Mouse (Mus musculus) left cerebral cortex, postnatal 36 days (tissue): ENCODE results near the gene Ear14. TPM values are rescaled to one million over a fixed set of nuclear protein-coding genes. Genes with fewer than 3 reads are reported as not detected.
"Not testable (repeated sequence)": the region's sequence is repeated elsewhere in the genome, so short reads cannot be mapped to it uniquely, and the experiment has no call there.

Experiments
- DNase-seq, 2 experiments: peaks; one replicate each; pipeline ENCODE4 v3.0.0; 2021 to 2022; ENCODE audit warnings: low spot score in 2 of 2, mixed read lengths in 1 of 2
- intact Hi-C: fragments of 180-260 bp; cut with DNase I; formaldehyde crosslinking; loops from one replicate; pipeline ENCODE4 v1.15.1; 2025
- total RNA-seq, 2 experiments: library from RNA; stranded (reverse); gene quantifications; 2 replicates each; pipeline ENCODE4 v1.2.3; 2021

The Ear14 gene
- total RNA-seq, 2 experiments from 2014 or later = not detected

DNA sequence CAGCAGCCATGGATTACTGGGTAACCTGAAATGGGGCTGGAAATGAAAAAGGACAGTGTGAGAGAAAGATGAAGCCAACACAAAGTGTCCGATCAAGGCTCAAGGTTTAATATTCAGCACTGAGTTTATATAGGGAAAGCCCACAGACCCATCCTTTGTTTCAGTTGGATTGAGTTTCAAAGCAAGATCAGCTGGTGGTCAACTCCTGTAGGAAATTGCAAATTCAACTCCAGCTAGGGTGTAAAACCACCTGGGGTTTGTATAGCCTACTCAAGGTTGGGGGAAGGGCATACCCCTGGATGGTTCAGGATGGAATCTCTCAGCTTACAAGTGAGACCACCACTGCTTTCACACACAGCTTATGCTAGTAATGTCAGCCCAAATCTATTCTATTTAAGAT lies 44.5 kb downstream of the Ear14 start:
- intact Hi-C loops = no loop called here

DNA sequence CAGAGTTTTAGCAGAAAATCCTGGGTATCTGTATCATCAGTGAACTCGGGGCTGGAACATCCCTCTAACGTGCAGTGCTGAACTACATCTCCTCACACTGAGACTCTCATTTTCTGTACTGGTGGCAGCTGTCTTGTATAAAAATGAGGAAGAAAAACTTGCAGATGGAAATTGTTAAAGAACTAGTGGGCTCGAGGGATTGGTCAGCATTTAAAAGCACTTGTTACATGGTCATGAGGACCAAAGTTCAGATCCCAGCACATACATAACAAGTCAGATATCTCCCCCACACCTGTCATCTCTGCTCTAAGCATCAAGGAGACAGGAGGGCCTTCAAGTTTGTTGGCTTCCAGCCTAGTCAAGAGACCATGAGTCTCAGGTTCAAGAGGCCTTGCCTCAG lies 47.2 kb downstream of the Ear14 start:
- no peak for DNase-seq
- intact Hi-C loops = loop anchor here (5.0 kb wide), 1 partner anchor 507 kb away; no protein-coding TSS in a partner anchor

More for the DNA sequence above, 44.5 kb downstream of the Ear14 start:
- DNase-seq = no peak

- not testable (repeated sequence) for DNase-seq
- intact Hi-C loops = loop anchor here (5.0 kb wide), 1 partner anchor 505 kb away; no protein-coding TSS in a partner anchor
Measured at GRCm38 (mm10) chr14:51252206-51252605, 49.0 kb downstream of the Ear14 start.

- intact Hi-C loops = loop anchor here (5.0 kb wide), 1 partner anchor 504 kb away; no protein-coding TSS in a partner anchor
Measured at GRCm38 (mm10) chr14:51253569-51253968, 50.4 kb downstream of the Ear14 start.

More at GRCm38 (mm10) chr14:51253569-51253968, 50.4 kb downstream of the Ear14 start:
- DNase-seq = no peak

Other genes with a start within 250 kb of the Ear14 start
- 1 to 10 TPM; 1.1 to 1.4 TPM for gene Pnp2, start 247.4 kb upstream of the Ear14 start, total RNA-seq
- gene Rnase10, start 195.6 kb upstream of the Ear14 start, total RNA-seq = under 1 TPM; 0.20 to 0.25 TPM
- not detected for gene Rnase9, start 161.5 kb upstream of the Ear14 start, total RNA-seq
- gene Rnase11, start 153.2 kb upstream of the Ear14 start, total RNA-seq = not detected
- not detected for gene Rnase12, start 145.7 kb upstream of the Ear14 start, total RNA-seq
- gene Olfr750, start 129.0 kb upstream of the Ear14 start, total RNA-seq = not detected
- 10 to 100 TPM; 17.8 to 19.3 TPM for gene Rnase4, start 112.3 kb upstream of the Ear14 start, total RNA-seq
- gene Ang, start 112.2 kb upstream of the Ear14 start, total RNA-seq = 1 to 10 TPM; 3.6 to 5.3 TPM
- not detected for gene Eddm3b, start 89.0 kb upstream of the Ear14 start, total RNA-seq
- under 1 TPM in 1 of 2 experiments, not detected in 1; 0.12 TPM for gene Rnase6, start 79.5 kb upstream of the Ear14 start, total RNA-seq
- gene Rnase1, start 56.6 kb upstream of the Ear14 start, total RNA-seq = under 1 TPM; 0.76 to 0.97 TPM
- not detected for gene Rnase2b, start 41.1 kb upstream of the Ear14 start, total RNA-seq
- not detected for gene Ang2, start 4.2 kb upstream of the Ear14 start, total RNA-seq
- gene Rnase2a, start 52.7 kb downstream of the Ear14 start, total RNA-seq = not detected
- gene Gm7247, start 158.4 kb downstream of the Ear14 start, total RNA-seq = not detected
- gene Vmn2r88, start 207.4 kb downstream of the Ear14 start, total RNA-seq = not detected
- not detected for gene Vmn2r89, start 248.5 kb downstream of the Ear14 start, total RNA-seq